Mouse (Mus musculus): ENCODE measurements at regions not wholly inside any gene's neighbourhood (a gene's known extent, or its start where the extent isn't known, plus 50 kb on each side); places are given as distances from the start of the nearest gene placed in this dataset.

DNA sequence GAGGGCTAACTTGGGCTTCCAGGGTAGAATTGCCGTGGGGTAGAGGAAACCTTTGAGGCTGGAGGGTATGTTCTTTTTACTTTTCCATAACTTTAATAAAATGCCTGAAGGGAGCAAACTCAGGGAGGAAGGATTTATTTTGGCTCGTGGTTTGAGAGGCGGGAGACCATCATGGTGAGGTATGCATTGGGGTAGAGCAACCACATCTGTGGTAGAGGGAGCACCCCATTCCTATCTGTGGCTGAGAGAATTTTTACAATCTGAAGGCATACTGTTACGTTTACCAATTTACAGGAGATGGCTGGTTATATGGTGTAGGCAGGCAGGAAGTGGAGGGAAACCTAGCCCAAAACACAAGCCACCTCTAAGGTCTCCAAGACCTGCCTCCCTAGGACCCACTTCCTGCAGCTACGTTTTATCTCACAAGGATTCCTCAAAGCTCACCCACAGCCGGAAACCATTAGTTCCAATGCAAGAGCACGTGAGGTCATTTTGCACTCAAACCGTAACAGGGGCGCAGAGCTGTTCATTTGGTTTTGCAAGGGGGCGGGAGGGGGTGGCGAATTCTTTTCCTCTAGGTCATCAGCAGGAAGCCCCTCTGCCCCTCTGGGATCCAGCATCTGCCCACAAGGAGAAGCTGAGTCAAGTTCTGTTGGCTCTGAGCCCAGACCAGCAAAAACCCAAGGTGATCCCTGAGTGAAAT is 224.7 kb upstream of the Ankrd55 start:
- no peak for TF ChIP-seq CTCF (IDR thresholded peaks at IDR 0.05; ENCODE audit: low read depth, low read length)
- TF ChIP-seq GATA2 (IDR thresholded peaks at IDR 0.05; ENCODE audit: borderline replicate concordance, low read depth, low read length): no peak
- TF ChIP-seq GATA1 (IDR thresholded peaks at IDR 0.05; ENCODE audit: borderline replicate concordance, low read length): no peak

Data from G1E (cell line).